Mouse (Mus musculus) neural tube, embryonic 10.5 days (tissue): Measurements from ENCODE around the gene Cdk2ap2.
"Not testable (repeated sequence)": the region's sequence is repeated elsewhere in the genome, so short reads cannot be mapped to it uniquely, and the experiment has no call there.

ENCODE experiments used
- DNase-seq: peaks from one replicate; pipeline ENCODE4 v3.0.0-alpha.2; 2017; ENCODE audit warnings: low spot score; ENCODE audit errors: extremely low spot score

The Cdk2ap2 gene

GRCm38 (mm10) chr19:4096642-4097440, at the start of gene Cdk2ap2:
Cdk2ap2 (plus strand) TSS chr19:4097182.
- peak; percentile 99 for DNase-seq

GRCm38 (mm10) chr19:4047859-4048258, 49.1 kb upstream of the Cdk2ap2 start:
- DNase-seq = peak; percentile 80

- not testable (repeated sequence) for DNase-seq
These were observed 47.9 kb upstream of the Cdk2ap2 start for GRCm38 (mm10) chr19:4049069-4049468.

- DNase-seq = no peak
These were observed 46.0 kb upstream of the Cdk2ap2 start for GRCm38 (mm10) chr19:4051016-4051415.

GRCm38 (mm10) chr19:4051741-4052515, 45.1 kb upstream of the Cdk2ap2 start:
- DNase-seq = peak; percentile 71

- DNase-seq = no peak
These were observed 44.4 kb upstream of the Cdk2ap2 start for GRCm38 (mm10) chr19:4052516-4053030.

- DNase-seq = no peak
These were observed 42.4 kb upstream of the Cdk2ap2 start for GRCm38 (mm10) chr19:4054613-4055012.

GRCm38 (mm10) chr19:4055216-4055946, 41.6 kb upstream of the Cdk2ap2 start:
- DNase-seq = no peak

GRCm38 (mm10) chr19:4055947-4056693, 40.9 kb upstream of the Cdk2ap2 start:
- DNase-seq = no peak

- no peak for DNase-seq
These were observed 40.3 kb upstream of the Cdk2ap2 start for GRCm38 (mm10) chr19:4056727-4057126.

- no peak for DNase-seq
These were observed 39.6 kb upstream of the Cdk2ap2 start for GRCm38 (mm10) chr19:4057389-4057788.

- no peak for DNase-seq
These were observed 39.0 kb upstream of the Cdk2ap2 start for GRCm38 (mm10) chr19:4057962-4058361.

GRCm38 (mm10) chr19:4058581-4058980, 38.4 kb upstream of the Cdk2ap2 start:
- no peak for DNase-seq

- no peak for DNase-seq
These were observed 37.8 kb upstream of the Cdk2ap2 start, which contains the start of gene Gstp3 for GRCm38 (mm10) chr19:4059069-4059740. Gstp3 (minus strand) TSS chr19:4059569.

GRCm38 (mm10) chr19:4060044-4060898, 36.7 kb upstream of the Cdk2ap2 start:
- DNase-seq = not testable (repeated sequence)

- no peak for DNase-seq
These were observed 36.0 kb upstream of the Cdk2ap2 start for GRCm38 (mm10) chr19:4060899-4061465.

GRCm38 (mm10) chr19:4063357-4063756, 33.6 kb upstream of the Cdk2ap2 start:
- DNase-seq = not testable (repeated sequence)

- not testable (repeated sequence) for DNase-seq
These were observed 32.5 kb upstream of the Cdk2ap2 start for GRCm38 (mm10) chr19:4064501-4064900.

- DNase-seq = no peak
These were observed 30.7 kb upstream of the Cdk2ap2 start for GRCm38 (mm10) chr19:4066280-4066679.
